Mouse (Mus musculus): ENCODE results near the gene Trpm1.
A peak's percentile ranks its signal among the peaks of the same experiment; 100 is the strongest.
"Not testable (repeated sequence)": the region's sequence is repeated elsewhere in the genome, so short reads cannot be mapped to it uniquely, and the experiment has no call there.

Gene Trpm1

DNA sequence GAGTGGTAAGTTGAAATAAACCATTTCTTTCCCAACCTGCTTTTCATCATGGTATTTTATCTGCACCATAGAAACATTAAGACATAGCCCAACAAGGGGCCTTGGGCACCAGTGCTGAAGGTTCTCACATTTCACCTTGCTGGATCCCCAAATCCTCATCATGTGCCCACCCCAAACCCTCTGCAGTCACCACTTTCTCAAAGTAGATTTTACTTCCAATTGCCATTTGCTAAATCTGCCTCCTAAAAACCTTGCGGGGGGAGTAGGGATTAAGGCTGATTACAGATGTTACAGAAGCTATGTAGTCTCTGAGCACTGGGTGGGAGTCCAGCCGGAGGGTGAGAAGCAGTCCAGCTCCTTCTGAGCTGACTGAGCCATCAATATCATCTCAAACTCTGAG is at the start of gene Trpm1:
Gene Trpm1, plus strand, starts transcription at position 301 of the 400 bp plus-strand sequence.
- no peak for DNase-seq (ENCODE audit: low spot score)

DNA sequence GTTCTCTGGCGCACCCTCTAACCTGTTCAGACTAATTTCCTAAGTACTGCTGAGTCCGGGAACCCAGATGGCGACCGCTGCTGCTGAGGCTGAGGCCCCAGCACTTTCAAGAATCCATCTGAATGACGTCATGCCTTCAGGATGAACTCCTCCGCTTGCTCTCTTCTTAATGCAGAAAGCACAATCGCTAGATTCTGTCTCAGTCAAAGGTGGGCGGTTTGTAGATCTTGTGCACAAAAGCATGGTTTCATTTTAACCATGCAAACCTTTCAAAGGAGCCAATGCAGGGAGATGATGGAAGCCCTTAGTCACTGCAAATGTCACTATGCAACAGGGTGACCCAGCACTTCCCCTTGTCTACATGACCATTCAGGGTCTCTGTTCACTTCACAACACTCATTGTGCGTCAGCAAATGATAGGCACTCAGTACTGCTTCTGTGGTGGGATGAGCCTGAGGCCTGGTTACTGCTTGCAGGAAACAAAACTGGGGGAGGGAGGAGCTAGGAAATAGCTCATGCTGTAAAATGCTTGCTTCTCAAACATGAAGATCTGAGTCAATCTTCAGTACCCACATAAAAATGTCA is 31.4 kb upstream of the Trpm1 start:
- DNase-seq (ENCODE audit: low spot score), result peak; percentile 14

DNA sequence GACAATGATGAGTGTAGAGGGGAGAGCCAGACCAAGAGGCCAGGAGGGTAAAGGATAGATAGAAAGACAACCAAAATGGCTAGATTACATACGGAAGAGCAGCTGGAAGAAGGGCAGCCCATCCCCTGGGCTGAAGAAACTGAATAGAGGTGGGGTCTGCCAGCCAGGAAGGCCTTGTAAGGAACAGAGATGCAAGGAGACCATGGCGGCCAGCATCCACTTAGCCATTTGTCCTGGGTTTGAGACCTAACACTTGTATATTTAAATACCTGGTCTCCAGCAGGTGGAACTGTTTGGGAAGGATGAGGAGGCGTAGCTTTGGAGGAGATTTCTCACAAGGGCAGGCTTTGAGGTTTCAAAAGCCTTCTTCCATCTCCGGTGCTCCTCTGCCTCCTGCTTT is 29.9 kb upstream of the Trpm1 start:
- DNase-seq (ENCODE audit: low spot score), result no peak

DNA sequence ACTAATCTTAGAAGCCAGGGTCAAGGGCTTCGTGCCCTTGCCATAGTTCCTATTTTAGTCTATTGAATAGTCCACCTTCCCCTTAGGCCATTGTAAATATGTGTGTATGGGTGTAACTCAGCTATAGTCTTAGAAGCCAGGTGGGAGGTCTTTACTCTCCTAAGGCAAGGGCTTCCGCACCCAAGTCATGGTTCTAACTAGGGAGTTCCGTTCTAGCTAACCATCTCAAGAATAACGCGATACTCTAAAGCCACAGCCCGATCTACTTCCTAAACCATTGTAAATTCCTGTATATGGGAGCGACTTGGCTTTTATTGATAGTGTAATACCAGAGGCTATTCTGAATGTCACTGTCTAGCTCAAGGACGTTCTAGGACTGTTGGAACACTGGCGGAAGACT is 27.6 kb upstream of the Trpm1 start:
- DNase-seq (ENCODE audit: low spot score), result not testable (repeated sequence)

DNA sequence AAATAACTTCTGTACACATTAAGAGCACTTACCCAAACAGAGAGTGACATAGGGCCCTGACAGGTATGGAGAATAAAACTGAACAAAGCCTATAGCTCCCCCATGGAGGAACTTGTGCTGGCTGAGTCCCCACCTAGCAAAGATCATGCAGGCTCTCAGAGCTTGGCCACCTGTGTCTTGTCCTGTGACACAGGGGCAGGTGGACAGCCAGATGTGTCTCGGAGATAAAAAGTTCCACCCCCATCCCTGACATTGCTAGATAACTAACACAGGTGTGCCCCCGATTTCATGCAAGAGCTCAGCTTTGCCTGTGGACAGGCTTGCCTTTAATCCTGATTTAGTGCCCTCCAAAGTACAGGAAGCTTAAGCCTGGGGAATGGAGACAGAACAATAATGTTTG is 13.8 kb upstream of the Trpm1 start:
- no peak for DNase-seq (ENCODE audit: low spot score)

DNA sequence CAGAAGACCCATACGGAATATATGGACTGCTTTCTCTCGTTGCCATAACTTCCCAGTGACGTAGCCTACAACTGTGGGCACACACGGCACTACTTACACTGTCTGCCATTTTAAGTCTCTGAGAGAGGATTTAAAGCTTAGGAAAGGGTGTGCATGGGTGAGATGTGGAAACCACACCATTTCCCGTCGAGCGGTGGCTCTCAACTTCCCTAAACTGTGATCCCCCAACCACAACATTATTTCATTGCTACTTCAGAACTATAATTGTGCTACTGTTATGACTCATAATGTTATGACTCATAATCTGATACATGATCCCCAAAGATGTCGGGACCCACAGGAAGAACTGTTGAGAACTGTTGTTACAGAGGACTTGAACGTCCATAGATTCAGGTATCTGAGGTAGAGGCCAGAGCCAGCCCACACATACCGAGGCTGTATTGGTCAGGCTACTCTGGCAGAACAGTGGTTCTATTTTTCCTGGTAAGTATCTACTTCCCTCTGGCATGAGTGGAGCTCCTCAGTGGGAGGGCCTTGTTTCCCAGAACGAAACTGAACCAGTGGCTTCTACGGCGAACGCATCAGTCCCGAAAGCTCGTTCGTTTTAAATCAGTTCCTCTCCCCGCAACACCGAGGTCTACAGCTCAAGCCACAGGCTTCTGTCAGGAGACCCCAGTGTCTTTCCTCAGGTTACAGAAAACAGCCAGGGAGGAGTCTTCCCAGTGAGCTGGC is 12.2 kb upstream of the Trpm1 start:
- DNase-seq (ENCODE audit: low spot score), result no peak

DNA sequence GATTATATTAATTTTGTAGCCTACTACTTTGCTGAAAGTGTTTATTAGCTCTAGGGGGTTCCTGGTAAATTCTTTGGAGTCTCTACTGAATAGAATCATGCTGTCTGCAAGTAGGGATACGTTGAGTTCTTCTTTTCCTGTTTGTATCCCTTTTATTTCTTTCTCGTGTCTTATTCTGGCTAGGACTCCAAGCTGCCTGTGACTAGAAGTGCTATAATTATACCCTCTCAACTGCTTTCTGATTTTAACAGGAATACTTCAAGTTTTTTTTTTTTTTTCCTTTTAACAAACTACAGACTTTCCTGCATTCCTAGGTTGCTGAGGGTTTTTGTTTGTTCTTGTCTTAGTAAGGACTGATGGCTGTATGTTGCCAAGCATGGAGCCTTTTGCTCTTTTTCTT is 4.3 kb upstream of the Trpm1 start:
- DNase-seq (ENCODE audit: low spot score), result no peak

DNA sequence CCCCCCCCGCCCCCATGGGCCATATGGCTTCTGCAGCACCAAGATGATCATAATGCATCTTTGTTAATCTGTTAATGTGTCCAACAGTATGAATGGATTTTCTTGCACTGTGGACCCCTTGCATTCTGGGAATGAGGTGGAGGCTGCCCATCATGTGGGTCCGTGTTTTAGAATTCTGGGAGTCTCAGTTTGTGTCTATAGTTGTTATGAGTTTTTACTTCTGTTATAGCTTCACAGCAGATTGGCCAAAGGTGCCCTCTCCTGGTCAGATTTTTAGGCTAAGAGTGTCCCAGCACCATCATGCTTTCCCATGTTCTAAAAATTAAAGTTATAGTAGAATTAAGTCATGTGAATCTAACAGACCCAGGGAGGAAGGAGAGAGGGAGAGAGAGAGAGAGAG is 3.9 kb upstream of the Trpm1 start:
- DNase-seq (ENCODE audit: low spot score), result no peak

DNA sequence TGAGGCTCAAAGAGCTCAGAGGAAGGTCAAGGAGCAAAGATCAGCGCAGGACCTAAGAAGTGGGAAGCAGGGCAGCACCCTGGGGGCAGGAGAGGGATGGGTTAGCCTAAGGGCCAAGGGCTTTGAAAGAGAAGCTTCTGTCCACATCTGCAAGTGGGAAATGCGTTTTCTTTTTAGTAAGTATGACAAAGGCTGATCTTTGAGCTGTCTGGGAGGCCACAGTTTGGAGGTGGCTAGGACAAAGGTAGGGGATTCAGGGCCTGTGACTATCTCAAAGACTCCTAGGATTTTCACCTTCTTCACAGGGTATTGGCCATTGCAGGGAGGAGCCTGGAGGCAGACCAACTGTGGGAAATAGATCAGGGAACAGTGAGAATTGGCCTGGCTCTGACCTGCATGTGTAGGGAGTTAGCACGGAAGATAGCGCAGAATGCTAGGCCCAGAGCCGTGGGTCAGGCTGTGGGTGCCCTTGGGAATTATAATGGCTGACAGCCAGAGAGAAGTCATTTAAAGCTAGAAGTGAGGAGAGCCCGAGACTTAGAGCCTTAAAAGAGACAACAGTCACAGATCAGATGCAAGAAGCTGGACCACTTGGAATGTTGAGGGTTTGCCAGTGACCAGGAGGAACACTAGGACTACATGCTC is 3.1 kb upstream of the Trpm1 start:
- no peak for DNase-seq (ENCODE audit: low spot score)

DNA sequence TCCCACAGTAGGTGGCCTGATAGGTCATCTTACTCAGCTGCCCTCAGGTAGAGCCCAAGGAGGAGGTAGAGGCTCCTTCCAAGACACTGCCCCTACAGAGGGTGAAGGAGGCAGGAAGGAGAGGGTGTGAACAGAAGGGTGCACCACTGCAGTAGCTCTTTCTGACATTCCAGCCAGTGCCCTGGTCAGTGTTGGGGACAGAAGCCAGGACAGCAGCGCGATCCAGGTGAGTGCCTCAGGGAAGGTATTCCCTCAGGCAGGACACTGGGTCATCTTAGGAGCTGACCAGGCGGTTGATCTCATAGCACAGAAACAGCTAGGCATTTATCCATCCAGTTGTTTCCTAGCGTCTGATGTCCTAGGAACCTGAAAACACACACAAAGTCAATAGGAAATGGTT is 1.6 kb downstream of the Trpm1 start:
- no peak for DNase-seq (ENCODE audit: low spot score)

DNA sequence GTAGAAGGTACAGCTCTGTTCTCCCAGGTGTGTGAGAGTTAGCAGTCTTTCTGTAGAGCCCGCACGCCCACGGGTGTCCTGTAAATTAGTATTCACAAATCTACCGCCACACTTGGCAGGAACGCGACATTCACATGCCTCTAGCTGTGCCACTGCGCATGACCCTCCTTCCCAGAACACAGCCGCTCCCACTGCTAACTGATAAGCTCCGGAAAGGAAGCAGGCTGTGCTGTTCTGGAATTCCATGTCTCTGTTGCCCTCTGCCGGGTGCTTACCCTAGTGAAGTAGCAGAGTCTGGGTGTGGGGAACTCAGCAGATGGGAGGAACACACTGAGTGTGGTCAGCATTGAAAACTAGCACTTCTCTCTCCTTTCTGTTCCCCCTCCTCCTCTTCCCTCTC is 2.1 kb downstream of the Trpm1 start:
- peak; percentile 88 for DNase-seq (ENCODE audit: low spot score)

DNA sequence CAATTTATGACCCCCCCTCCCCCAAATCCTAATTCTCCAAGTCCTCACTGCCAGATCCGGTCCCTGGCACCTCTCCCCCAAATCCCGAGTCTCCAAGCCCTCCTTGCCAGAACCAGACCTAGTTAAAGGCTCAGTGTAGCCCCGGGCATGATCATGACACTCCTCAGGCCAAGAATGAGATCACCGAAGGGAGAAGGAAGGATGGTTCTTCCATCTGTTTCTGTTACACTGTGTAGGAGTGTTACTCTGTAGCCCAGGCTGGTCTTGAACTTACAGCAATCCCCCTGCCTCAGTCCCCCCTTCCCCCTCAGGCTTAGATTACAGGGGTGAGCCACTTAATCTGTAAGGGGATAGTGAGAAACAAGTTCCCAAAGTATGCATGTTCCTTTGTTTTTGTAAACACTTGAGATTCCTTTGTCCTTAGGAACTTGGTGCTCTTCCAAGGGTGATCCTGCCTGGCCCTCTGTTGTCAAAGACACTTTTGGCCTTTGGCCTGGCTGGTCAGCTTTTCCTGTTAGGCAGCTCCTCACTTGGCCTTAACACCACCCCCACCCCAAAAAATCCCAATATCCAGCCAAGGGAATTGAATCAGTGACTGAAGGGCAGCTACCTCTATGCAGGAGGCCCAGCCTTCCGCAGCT is 2.8 kb downstream of the Trpm1 start:
- no peak for DNase-seq (ENCODE audit: low spot score)

DNA sequence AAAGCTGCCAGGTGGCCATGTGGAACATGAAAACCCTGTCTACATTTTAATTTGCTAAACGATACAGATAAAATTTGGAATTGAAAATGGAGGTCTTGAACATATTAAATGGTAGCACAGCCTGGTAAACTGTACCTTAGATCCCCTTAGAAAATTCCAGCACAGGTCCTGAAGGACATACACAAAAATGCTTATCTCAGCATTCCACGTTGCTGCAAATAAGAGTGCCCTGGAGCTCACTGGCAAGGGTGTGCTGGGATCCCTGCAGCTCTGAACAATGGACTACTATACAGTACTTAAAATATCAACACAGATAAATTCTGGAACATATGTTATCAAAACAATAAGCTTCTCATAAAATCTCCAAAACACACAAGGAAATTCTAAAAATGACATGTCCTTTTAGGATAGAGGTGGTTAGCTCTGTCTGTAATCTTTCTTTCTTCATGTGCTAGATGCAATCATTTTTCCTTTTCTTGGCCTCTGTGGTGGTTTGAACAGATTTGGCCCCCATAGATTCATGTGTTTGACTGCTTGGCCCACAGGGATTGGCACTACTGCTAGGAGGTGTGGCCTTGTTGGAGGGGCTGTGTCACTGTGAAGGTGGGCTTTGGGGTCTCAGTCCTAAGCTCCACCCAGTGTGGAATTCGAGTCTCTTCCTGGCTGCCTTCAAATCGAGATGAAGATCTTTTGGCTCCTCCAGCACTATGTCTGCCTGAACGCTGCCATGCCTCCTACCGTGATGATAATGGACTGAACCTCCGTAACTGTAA is 3.5 kb downstream of the Trpm1 start:
- DNase-seq (ENCODE audit: low spot score), result no peak

DNA sequence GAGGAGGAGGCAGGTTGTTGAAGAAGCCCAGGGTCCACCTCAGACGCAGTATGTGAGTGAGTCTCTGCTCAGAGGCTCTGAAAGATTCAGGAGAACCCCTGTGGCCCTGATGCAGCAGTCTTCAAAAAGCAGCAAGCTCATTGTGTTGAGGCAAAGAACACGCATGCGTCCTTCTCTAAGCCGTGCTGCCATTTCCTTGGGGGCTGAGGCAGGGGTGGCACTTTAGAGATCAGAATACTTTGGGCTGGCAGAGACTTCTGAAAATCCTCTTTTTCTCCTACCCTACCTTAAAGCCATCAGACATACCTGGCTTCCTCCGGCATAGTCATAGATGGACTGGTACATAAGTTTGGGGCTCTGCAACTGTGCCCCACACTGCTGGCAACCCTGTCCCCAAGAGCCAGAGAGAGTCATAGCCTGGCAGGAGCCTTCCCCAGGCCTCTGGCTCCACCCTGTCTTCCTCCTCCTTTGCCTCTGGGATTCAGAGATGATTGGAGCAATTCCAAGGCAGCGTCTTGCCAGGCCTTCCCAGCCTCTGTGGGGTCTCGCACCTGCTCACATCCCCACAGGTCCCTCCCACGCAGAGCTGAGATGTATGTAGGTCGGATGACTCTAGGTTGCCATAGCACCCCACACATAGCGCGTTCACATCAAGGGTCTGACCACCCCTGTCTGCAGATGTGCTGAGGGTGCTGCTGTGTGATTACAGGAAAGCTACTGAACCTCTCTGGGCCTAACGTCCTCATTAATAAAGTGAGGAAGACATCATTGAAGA is 4.8 kb downstream of the Trpm1 start:
- peak; percentile 39 for DNase-seq (ENCODE audit: low spot score)

DNA sequence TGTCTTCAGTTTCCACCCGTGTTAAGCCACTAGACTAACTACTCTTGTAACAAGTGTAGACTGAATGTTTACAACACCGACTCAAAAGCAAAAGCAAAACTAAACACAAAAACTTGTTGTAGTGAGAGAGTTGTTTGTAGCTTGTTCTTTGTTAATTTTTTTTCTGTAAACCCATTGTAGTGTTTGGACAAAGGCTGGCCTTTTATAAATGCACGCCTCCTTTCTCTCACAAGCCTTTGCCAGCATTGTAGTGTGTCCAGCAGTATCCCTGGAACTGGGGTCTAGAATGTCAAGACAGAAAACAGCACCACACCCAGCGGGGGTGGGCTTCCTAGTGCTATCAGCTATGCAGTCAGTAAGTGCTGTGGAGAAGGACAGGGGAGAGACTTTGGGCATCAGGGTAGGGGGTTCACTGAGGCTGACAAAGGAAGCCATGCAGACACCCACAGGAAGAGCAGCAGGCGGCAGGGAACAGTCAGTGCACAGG is 5.5 kb downstream of the Trpm1 start:
- peak; percentile 53 for DNase-seq (ENCODE audit: low spot score)

DNA sequence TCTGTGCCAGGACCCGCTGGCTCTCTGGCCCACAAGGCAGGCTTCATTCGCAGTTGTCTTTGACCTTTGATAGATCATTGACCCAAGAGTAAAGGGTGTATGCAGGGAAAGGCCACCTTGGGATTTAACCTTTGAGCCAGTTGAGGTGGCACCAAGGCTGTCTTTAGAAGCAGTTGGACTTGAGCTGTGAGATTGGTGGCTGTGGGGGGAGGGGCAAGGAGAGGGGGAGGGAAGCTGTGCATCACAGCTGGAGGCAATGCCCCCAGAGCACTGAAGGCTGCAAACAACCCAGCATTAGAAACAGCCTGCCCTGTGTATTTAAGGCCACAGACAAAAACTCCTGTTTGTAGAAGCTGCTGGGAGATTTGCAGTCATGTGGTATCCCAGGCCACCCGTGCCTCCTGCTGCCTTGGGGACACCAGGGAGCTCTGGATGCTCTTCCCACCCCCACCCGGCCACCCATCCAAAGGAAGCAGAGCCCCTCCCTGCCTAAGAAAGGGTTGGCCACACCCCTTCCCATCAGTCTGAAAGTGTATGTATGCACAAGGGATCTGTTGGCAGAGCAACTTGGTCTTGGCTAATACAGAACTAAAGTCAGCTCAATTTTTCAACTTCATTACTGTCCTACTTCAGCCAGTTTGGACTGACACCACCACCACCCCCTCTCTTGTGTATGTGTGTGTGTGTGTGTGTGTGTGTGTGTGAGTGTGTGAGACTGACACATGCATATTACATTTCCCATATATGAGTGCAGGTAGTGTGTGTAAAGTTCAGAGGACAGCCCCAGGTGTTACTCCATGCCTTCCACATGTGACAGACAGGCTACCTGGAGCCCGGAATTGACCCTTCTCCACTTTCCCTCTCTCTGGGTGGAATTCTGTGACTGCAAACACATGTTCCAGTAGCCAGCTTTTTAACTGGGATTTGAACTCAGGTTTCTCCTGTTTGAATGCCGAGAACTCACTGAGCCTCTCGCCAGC is 6.3 kb downstream of the Trpm1 start:
- peak; percentile 37 for DNase-seq (ENCODE audit: low spot score)

DNA sequence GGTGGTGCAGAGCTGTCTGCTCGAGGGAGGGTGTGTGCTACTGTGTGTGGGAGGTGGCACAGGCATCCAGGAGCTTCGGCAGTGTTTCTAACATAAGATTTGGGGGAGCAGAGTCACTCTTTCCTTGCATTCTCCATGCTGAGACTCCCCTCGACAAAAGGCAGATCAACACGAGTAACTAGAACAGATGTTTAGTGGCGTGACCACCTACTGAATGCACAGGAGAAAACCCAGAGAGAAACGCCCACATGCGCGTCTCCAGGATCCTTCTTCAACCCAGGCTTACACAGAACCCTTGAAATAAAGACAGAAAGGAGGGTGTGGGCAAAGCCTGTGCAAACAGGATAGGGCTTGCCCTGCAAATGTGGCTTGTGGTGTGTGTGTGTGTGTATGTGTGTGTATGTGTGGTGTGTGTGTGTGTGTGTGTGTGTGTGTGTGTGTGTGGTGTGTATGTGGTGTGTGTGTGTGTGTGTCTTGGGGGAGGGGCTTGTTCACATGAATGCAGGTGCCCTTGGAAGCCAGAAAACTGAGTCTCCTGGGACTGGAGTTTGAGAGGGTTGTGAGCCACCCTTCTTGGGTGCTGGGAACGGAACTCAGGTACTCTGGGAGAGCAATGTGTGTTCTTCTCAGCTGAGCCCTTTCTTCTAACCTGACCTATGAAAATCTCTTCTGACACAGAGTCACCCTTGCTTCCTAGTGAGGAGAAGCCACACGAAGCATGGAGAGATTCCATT is 7.3 kb downstream of the Trpm1 start:
- peak; percentile 70 for DNase-seq (ENCODE audit: low spot score)

DNA sequence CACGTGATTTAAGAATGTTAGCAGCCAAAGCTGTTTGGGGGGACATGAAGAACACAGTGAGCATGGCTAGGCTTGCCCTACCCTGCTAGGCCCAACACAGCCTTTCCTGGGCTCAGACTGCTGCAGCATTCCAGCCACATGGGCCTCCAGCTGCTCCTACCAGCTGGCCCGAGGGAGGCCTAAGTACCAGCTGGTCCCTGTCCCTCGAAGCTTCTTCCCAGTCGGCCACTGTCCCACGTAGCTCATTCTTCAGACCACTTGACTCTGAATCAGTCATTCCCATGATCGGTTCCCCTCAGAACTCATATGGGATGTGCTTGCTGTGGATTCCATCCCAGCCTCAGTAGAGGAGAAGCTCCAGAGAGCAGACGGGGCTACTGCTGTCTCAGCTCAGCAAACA is 8.4 kb downstream of the Trpm1 start:
- no peak for DNase-seq (ENCODE audit: low spot score)

DNA sequence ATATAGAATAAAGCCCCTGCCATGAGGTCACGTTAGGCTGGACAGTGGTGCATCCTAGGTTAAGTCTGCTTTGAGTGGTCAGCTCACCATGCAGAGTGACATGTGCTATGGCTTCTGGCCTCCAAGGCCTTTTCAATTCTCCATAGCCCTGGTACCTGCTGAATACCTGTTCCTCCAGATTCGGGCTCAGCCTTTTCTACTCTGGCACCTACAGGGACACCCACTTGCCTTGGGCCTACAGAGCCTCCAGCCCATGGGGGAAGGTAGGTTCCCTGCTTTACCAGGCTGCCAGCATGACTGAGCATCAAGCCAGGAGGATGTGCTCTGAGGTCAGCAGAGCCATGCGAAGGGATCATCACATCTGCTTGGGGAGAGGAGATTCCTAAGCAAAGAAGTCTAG is 9.5 kb downstream of the Trpm1 start:
- no peak for DNase-seq (ENCODE audit: low spot score)

All from left cerebral cortex, adult 11 months (tissue).